Mouse (Mus musculus): Measurements from ENCODE around the gene Megf11.

- TF ChIP-seq POLR2A (IDR thresholded peaks at IDR 0.05; ENCODE audit: extremely low read depth, insufficient read depth, low read length) (no peak), CTCF (IDR thresholded peaks at IDR 0.05; ENCODE audit: extremely low read depth, insufficient read depth, low read length) (peak; percentile 60)
These were observed 11.7 kb downstream of the Megf11 start for GRCm38 (mm10) chr9:64397108-64397507.
